Mouse (Mus musculus) CH12.LX (cell line): ENCODE results near the gene St3gal3. TPM values are rescaled to one million over a fixed set of nuclear protein-coding genes. Genes with fewer than 3 reads are reported as not detected.

ENCODE experiments used
- DNase-seq: peaks from one replicate; pipeline ENCODE4 v3.0.0-alpha.2; 2013; ENCODE audit errors: extremely low read depth
- H3K27ac ChIP-seq: 2 replicates; pipeline ENCODE4 v1.5.1; 2012; ENCODE audit warnings: low read depth, mild to moderate bottlenecking, control low read depth, moderate library complexity; ENCODE audit not compliant: insufficient read depth
- H3K27me3 ChIP-seq: replicated peaks from 2 replicates; pipeline ENCODE3; 2012; ENCODE audit warnings: inconsistent platforms
- H3K36me3 ChIP-seq, 2 experiments: replicated peaks in 1 of 2; 2 replicates each; pipeline versions ENCODE3 to v1.6.1; 2012; ENCODE audit warnings: inconsistent platforms in 1 of 2, low read length in 1 of 2, mild to moderate bottlenecking in 1 of 2, mixed read lengths in 1 of 2, moderate library complexity in 1 of 2; ENCODE audit not compliant: control insufficient read depth in 1 of 2, insufficient read depth in 1 of 2
- H3K4me1 ChIP-seq, 2 experiments: 2 replicates each; pipeline ENCODE4 v1.6.1; 2012; ENCODE audit warnings: inconsistent platforms in 1 of 2, moderate library complexity in 1 of 2; ENCODE audit not compliant: insufficient read depth in 2 of 2, control insufficient read depth in 1 of 2
- H3K4me2 ChIP-seq: 2 replicates; pipeline ENCODE4 v1.6.1; 2012; ENCODE audit warnings: low read depth, mild to moderate bottlenecking, control low read depth; ENCODE audit not compliant: poor library complexity, insufficient read depth, severe bottlenecking
- H3K4me3 ChIP-seq, 3 experiments: fragments of 150-350 bp in 1 of 3; sonication (generic) in 1 of 3; replicated peaks in 1 of 3; 2 replicates each; pipeline versions ENCODE3 to v1.5.1; 2011 to 2012; ENCODE audit warnings: low read depth in 2 of 3, low read length in 2 of 3, mild to moderate bottlenecking in 2 of 3, moderate library complexity in 2 of 3, control low read depth in 1 of 3, improper control_type of control experiment in 1 of 3, inconsistent platforms in 1 of 3, mixed read lengths in 1 of 3; ENCODE audit not compliant: poor library complexity in 1 of 3
- H3K79me2 ChIP-seq: replicated peaks from 2 replicates; pipeline ENCODE4 v1.6.1; 2012; ENCODE audit warnings: mild to moderate bottlenecking, moderate library complexity; ENCODE audit not compliant: control insufficient read depth, poor library complexity, insufficient read depth, severe bottlenecking; ENCODE audit errors: extremely low read depth
- H3K9ac ChIP-seq: 2 replicates; pipeline ENCODE4 v1.6.1; 2012; ENCODE audit warnings: low read depth, mild to moderate bottlenecking, control low read depth, moderate library complexity; ENCODE audit not compliant: insufficient read depth
- H3K9me3 ChIP-seq: replicated peaks from 2 replicates; pipeline ENCODE3; 2012; ENCODE audit warnings: low read length, inconsistent platforms, mixed read lengths
- BHLHE40 ChIP-seq: IDR thresholded peaks from 2 replicates; pipeline ENCODE4 v1.6.1; 2011; ENCODE audit warnings: mild to moderate bottlenecking, low read depth, low read length, improper control_type of control experiment
- CHD2 ChIP-seq: IDR thresholded peaks from 2 replicates; pipeline ENCODE4 v1.6.1; 2011; ENCODE audit warnings: low read length, improper control_type of control experiment
- E2F4 ChIP-seq: IDR thresholded peaks from 2 replicates; pipeline ENCODE4 v1.6.1; 2011; ENCODE audit warnings: low read depth, low read length, improper control_type of control experiment; ENCODE audit not compliant: insufficient replicate concordance
- ELF1 ChIP-seq: IDR thresholded peaks from 2 replicates; pipeline ENCODE4 v1.6.1; 2014; ENCODE audit warnings: low read depth, mild to moderate bottlenecking, inconsistent platforms, low read length, improper control_type of control experiment
- EP300 ChIP-seq: IDR thresholded peaks from 2 replicates; pipeline ENCODE4 v1.6.1; 2011; ENCODE audit warnings: low read length, improper control_type of control experiment
- HCFC1 ChIP-seq: IDR thresholded peaks from 2 replicates; pipeline ENCODE4 v1.6.1; 2012; ENCODE audit warnings: low read depth, mild to moderate bottlenecking, inconsistent platforms, low read length, improper control_type of control experiment
- JUND ChIP-seq: conservative IDR thresholded peaks from 2 replicates; pipeline ENCODE4 v1.6.1; 2011; ENCODE audit warnings: low read depth, low read length, improper control_type of control experiment
- KAT2A ChIP-seq: IDR thresholded peaks from 2 replicates; pipeline ENCODE4 v1.6.1; 2012; ENCODE audit warnings: low read length, improper control_type of control experiment, inconsistent platforms; ENCODE audit not compliant: insufficient replicate concordance
- MAX ChIP-seq: IDR thresholded peaks from 2 replicates; pipeline ENCODE4 v1.6.1; 2011; ENCODE audit warnings: low read length, improper control_type of control experiment
- MAZ ChIP-seq: IDR thresholded peaks from 2 replicates; pipeline ENCODE4 v1.6.1; 2012; ENCODE audit warnings: low read depth, mild to moderate bottlenecking, inconsistent platforms, low read length, improper control_type of control experiment, moderate library complexity
- MEF2A ChIP-seq: IDR thresholded peaks from 2 replicates; pipeline ENCODE4 v1.6.1; 2014; ENCODE audit warnings: low read depth, mild to moderate bottlenecking, inconsistent platforms, low read length, improper control_type of control experiment, borderline replicate concordance
- MXI1 ChIP-seq: IDR thresholded peaks from 2 replicates; pipeline ENCODE4 v1.6.1; 2011; ENCODE audit warnings: mild to moderate bottlenecking, low read depth, low read length, improper control_type of control experiment
- NRF1 ChIP-seq: IDR thresholded peaks from 2 replicates; pipeline ENCODE4 v1.6.1; 2014; ENCODE audit warnings: low read depth, mild to moderate bottlenecking, inconsistent platforms, low read length, improper control_type of control experiment, moderate library complexity
- PAX5 ChIP-seq: IDR thresholded peaks from 2 replicates; pipeline ENCODE4 v1.6.1; 2012; ENCODE audit warnings: low read length, inconsistent platforms, mixed read lengths
- POLR2A ChIP-seq: IDR thresholded peaks from 2 replicates; pipeline ENCODE4 v1.6.1; 2011; ENCODE audit warnings: low read depth, mild to moderate bottlenecking, improper control_type of control experiment, low read length
- RAD21 ChIP-seq: IDR thresholded peaks from 2 replicates; pipeline ENCODE4 v1.6.1; 2011; ENCODE audit warnings: low read depth, mild to moderate bottlenecking, low read length, improper control_type of control experiment, moderate library complexity
- SMC3 ChIP-seq: IDR thresholded peaks from 2 replicates; pipeline ENCODE4 v1.6.1; 2011; ENCODE audit warnings: low read depth, low read length, improper control_type of control experiment
- TBP ChIP-seq: conservative IDR thresholded peaks from 2 replicates; pipeline ENCODE4 v1.6.1; 2011; ENCODE audit warnings: low read depth, low read length, improper control_type of control experiment
- TCF12 ChIP-seq: IDR thresholded peaks from 2 replicates; pipeline ENCODE4 v1.6.1; 2014; ENCODE audit warnings: low read depth, mild to moderate bottlenecking, inconsistent platforms, low read length, improper control_type of control experiment
- UBTF ChIP-seq: IDR thresholded peaks from 2 replicates; pipeline ENCODE4 v1.6.1; 2012; ENCODE audit warnings: low read depth, mild to moderate bottlenecking, inconsistent platforms, low read length, improper control_type of control experiment, moderate library complexity
- ZMIZ1 ChIP-seq: IDR thresholded peaks from 2 replicates; pipeline ENCODE4 v1.6.1; 2012; ENCODE audit warnings: low read depth, mild to moderate bottlenecking, inconsistent platforms, low read length, improper control_type of control experiment
- ZNF384 ChIP-seq: IDR thresholded peaks from 2 replicates; pipeline ENCODE4 v1.6.1; 2012; ENCODE audit warnings: low read depth, low read length, improper control_type of control experiment, inconsistent platforms
- dilution Hi-C: fragments of 300-500 bp; cut with MboI; formaldehyde crosslinking; loops from 2 replicates; pipeline ENCODE4 v1.14.3; 2020; ENCODE audit warnings: low sequenced_read_pairs; ENCODE audit not compliant: extremely low pct_unique_long_range_greater_than_20kb, extremely low pct_ligation_motif_present
- in situ Hi-C: fragments of 300-500 bp; cut with MboI; formaldehyde crosslinking; loops from 3 replicates; pipeline ENCODE4 v1.14.3; 2019; ENCODE audit warnings: low sequenced_read_pairs, low pct_ligation_motif_present, low pct_unique_long_range_greater_than_20kb, mixed read lengths
- polyA plus RNA-seq: library from polyadenylated mRNA; unstranded; fragments of >175 nt; gene quantifications from 2 replicates; pipeline ENCODE4 v1.2.1, GENCODE M21; 2012; ENCODE audit warnings: low read depth; ENCODE audit not compliant: insufficient read length
- total RNA-seq, 2 experiments: library from RNA; depleted of rRNA; stranded (reverse); fragments of 300-350 nt in 1 of 2; fragments of >200 nt in 1 of 2; gene quantifications; 2 replicates each; pipeline ENCODE4 v1.2.3; 2012 to 2014

St3gal3 gene
- total and polyA plus RNA-seq, 3 experiments = 7.1 to 10.1 (median 8.2) TPM

DNA sequence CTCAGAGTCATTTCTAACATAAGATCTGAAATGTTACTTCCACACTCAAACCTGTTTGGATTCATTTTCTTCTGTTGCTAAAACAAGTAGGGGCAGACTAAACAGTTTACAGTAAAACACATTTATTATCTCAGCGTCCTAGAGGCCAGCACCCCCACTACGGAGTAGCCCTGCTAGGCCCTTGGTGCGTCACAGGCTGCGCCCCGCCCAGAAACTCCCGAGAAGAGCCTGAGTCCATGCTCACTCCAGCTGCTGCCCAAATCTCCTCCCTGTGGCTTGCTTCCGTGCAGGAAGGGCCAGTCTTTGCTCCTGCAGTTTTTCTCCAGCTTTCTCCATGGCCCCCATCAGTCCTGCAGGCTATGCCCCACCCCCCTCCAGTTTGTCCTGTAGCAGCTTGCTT is 25.9 kb downstream of the St3gal3 start:
- no peaks in the 10 kb centered on the region for H3K4me1 ChIP-seq
- dilution Hi-C loops (no loop called here), in situ Hi-C loops (no loop called here)
- no peak for DNase-seq
- TF ChIP-seq UBTF (no peak), HCFC1 (no peak), POLR2A (no peak), MXI1 (no peak), PAX5 (no peak), JUND (no peak), ZMIZ1 (no peak), BHLHE40 (no peak), MEF2A (no peak), E2F4 (no peak), TBP (no peak), MAX (no peak), MAZ (no peak), SMC3 (no peak), TCF12 (no peak), EP300 (no peak), RAD21 (no peak), ZNF384 (no peak)
- no peak overlapping the region for H3K27ac ChIP-seq
- no peaks in the 10 kb centered on the region for H3K27me3 ChIP-seq
- no peak overlapping the region for H3K4me3 ChIP-seq
- peaks cover 0 to 25% of the 10 kb centered on the region in 2 experiments for H3K36me3 ChIP-seq
- peaks cover 6% of the 10 kb centered on the region for H3K9me3 ChIP-seq
- H3K9ac ChIP-seq = no peak overlapping the region
- no peak overlapping the region for H3K4me2 ChIP-seq
- no peaks in the 10 kb centered on the region for H3K79me2 ChIP-seq

- DNase-seq = no peak
- Histone ChIP-seq H3K79me2 (no peaks in the 10 kb centered on the region), H3K9ac (no peak overlapping the region), H3K4me2 (no peak overlapping the region), H3K36me3 (peaks cover 6 to 22% of the 10 kb centered on the region in 2 experiments), H3K4me3 (no peak overlapping the region), H3K4me1 (no peaks in the 10 kb centered on the region; a peak in 1 of 4 replicates), H3K9me3 (peaks cover 4% of the 10 kb centered on the region), H3K27ac (no peak overlapping the region), H3K27me3 (no peaks in the 10 kb centered on the region)
- dilution Hi-C loops (no loop called here), in situ Hi-C loops (no loop called here)
- TF ChIP-seq HCFC1 = no peak
- TF ChIP-seq KAT2A = no peak
- TF ChIP-seq CHD2 = no peak
- TF ChIP-seq UBTF = no peak
- no peak for TF ChIP-seq NRF1
- no peak for TF ChIP-seq ELF1
Observed at GRCm38 (mm10) chr4:118105256-118106053, 29.3 kb downstream of the St3gal3 start.
